Mouse (Mus musculus) MEL (cell line): ENCODE results near the gene Vps37d. TPM values are rescaled to one million over a fixed set of nuclear protein-coding genes. Genes with fewer than 3 reads are reported as not detected.

Experiments
- DNase-seq: peaks from one replicate; pipeline ENCODE4 v3.0.0; 2011; ENCODE audit warnings: low read depth, low spot score
- H3K27ac ChIP-seq: 2 replicates; pipeline ENCODE4 v1.5.1; 2012; ENCODE audit warnings: low read depth, mild to moderate bottlenecking, control low read depth, low read length, moderate library complexity; ENCODE audit not compliant: control insufficient read depth
- H3K27me3 ChIP-seq, 2 experiments: fragments of 150-350 bp in 1 of 2; sonication (generic) in 1 of 2; 2 replicates each; pipeline ENCODE4 v1.6.1; 2012; ENCODE audit warnings: low read length in 2 of 2, mild to moderate bottlenecking in 2 of 2, improper control_type of control experiment in 1 of 2, moderate library complexity in 1 of 2; ENCODE audit not compliant: insufficient read depth in 2 of 2, control insufficient read depth in 1 of 2
- H3K36me3 ChIP-seq, 2 experiments: 2 replicates each; pipeline ENCODE4 v1.6.1; 2012 to 2014; ENCODE audit warnings: low read length in 2 of 2, improper control_type of control experiment in 1 of 2, inconsistent platforms in 1 of 2, mild to moderate bottlenecking in 1 of 2; ENCODE audit not compliant: insufficient read depth in 2 of 2, control insufficient read depth in 1 of 2
- H3K4me1 ChIP-seq, 2 experiments: fragments of 150-350 bp in 1 of 2; sonication (generic) in 1 of 2; 2 replicates each; pipeline ENCODE4 v1.6.1; 2012; ENCODE audit warnings: low read length in 2 of 2, improper control_type of control experiment in 1 of 2, mild to moderate bottlenecking in 1 of 2; ENCODE audit not compliant: insufficient read depth in 2 of 2, control insufficient read depth in 1 of 2
- H3K4me3 ChIP-seq, 2 experiments: fragments of 150-350 bp in 1 of 2; sonication (generic) in 1 of 2; 2 replicates each; pipeline ENCODE4 v1.5.1; 2012; ENCODE audit warnings: low read depth in 2 of 2, low read length in 2 of 2, mild to moderate bottlenecking in 2 of 2, moderate library complexity in 2 of 2, control low read depth in 1 of 2, improper control_type of control experiment in 1 of 2; ENCODE audit not compliant: control insufficient read depth in 1 of 2, insufficient read depth in 1 of 2
- H3K79me2 ChIP-seq: 2 replicates; pipeline ENCODE4 v1.6.1; 2012; ENCODE audit warnings: mild to moderate bottlenecking, low read length, moderate library complexity; ENCODE audit not compliant: control insufficient read depth, poor library complexity, insufficient read depth
- H3K9ac ChIP-seq: 2 replicates; pipeline ENCODE4 v1.6.1; 2012; ENCODE audit warnings: low read depth, mild to moderate bottlenecking, control low read depth, low read length, moderate library complexity; ENCODE audit not compliant: control insufficient read depth, poor library complexity, severe bottlenecking
- H3K9me3 ChIP-seq: fragments of 150-350 bp; sonication (generic); replicated peaks from 2 replicates; pipeline ENCODE4 v1.6.1; 2012; ENCODE audit warnings: mild to moderate bottlenecking, low read length, improper control_type of control experiment, moderate library complexity; ENCODE audit not compliant: insufficient read depth
- BHLHE40 ChIP-seq: IDR thresholded peaks from 2 replicates; pipeline ENCODE4 v1.6.1; 2012; ENCODE audit warnings: low read depth, mild to moderate bottlenecking, inconsistent platforms, low read length, improper control_type of control experiment, borderline replicate concordance
- CHD2 ChIP-seq: IDR thresholded peaks from 2 replicates; pipeline ENCODE4 v1.6.1; 2011; ENCODE audit warnings: low read length, improper control_type of control experiment
- E2F4 ChIP-seq: IDR thresholded peaks from 2 replicates; pipeline ENCODE4 v1.6.1; 2011; ENCODE audit warnings: low read depth, low read length, improper control_type of control experiment, borderline replicate concordance
- ELF1 ChIP-seq: IDR thresholded peaks from 2 replicates; pipeline ENCODE4 v1.6.1; 2014; ENCODE audit warnings: low read depth, mild to moderate bottlenecking, inconsistent platforms, low read length, improper control_type of control experiment, moderate library complexity
- EP300 ChIP-seq, 2 experiments: IDR thresholded peaks; 2 replicates each; pipeline ENCODE4 v1.6.1; 2011; ENCODE audit warnings: improper control_type of control experiment in 2 of 2, low read length in 2 of 2, low read depth in 1 of 2, mild to moderate bottlenecking in 1 of 2
- GABPA ChIP-seq: IDR thresholded peaks from 2 replicates; pipeline ENCODE4 v1.6.1; 2012; ENCODE audit warnings: low read depth, mild to moderate bottlenecking, inconsistent platforms, low read length, improper control_type of control experiment, moderate library complexity
- GATA1 ChIP-seq: IDR thresholded peaks from 2 replicates; pipeline ENCODE4 v1.6.1; 2011; ENCODE audit warnings: low read depth, low read length, improper control_type of control experiment
- JUND ChIP-seq: IDR thresholded peaks from 2 replicates; pipeline ENCODE4 v1.6.1; 2011; ENCODE audit warnings: low read depth, mild to moderate bottlenecking, improper control_type of control experiment, low read length
- KAT2A ChIP-seq: conservative IDR thresholded peaks from 2 replicates; pipeline ENCODE4 v1.6.1; 2012; ENCODE audit warnings: low read depth, low read length, improper control_type of control experiment, inconsistent platforms
- MAFK ChIP-seq: IDR thresholded peaks from 2 replicates; pipeline ENCODE4 v1.6.1; 2011; ENCODE audit warnings: low read depth, mild to moderate bottlenecking, low read length, improper control_type of control experiment, borderline replicate concordance
- MAX ChIP-seq: IDR thresholded peaks from 2 replicates; pipeline ENCODE4 v1.6.1; 2011; ENCODE audit warnings: low read length, improper control_type of control experiment
- MAZ ChIP-seq: IDR thresholded peaks from 2 replicates; pipeline ENCODE4 v1.6.1; 2012; ENCODE audit warnings: low read depth, mild to moderate bottlenecking, inconsistent platforms, low read length, improper control_type of control experiment
- MEF2A ChIP-seq: IDR thresholded peaks from 2 replicates; pipeline ENCODE4 v1.6.1; 2014; ENCODE audit warnings: low read depth, mild to moderate bottlenecking, inconsistent platforms, low read length, improper control_type of control experiment; ENCODE audit not compliant: poor library complexity, insufficient replicate concordance, severe bottlenecking; ENCODE audit errors: extremely low read depth
- MYC ChIP-seq: IDR thresholded peaks from 2 replicates; pipeline ENCODE4 v1.6.1; 2011; ENCODE audit warnings: low read depth, mild to moderate bottlenecking, low read length, improper control_type of control experiment, moderate library complexity
- POLR2A ChIP-seq, 2 experiments: IDR thresholded peaks; 2 replicates each; pipeline ENCODE4 v1.6.1; 2011 to 2012; ENCODE audit warnings: low read length in 2 of 2, mild to moderate bottlenecking in 2 of 2, control low read depth in 1 of 2, improper control_type of control experiment in 1 of 2, low read depth in 1 of 2, moderate library complexity in 1 of 2; ENCODE audit not compliant: control insufficient read depth in 1 of 2, insufficient read depth in 1 of 2, poor library complexity in 1 of 2
- POLR2AphosphoS2 ChIP-seq: IDR thresholded peaks from 2 replicates; pipeline ENCODE4 v1.6.1; 2011; ENCODE audit warnings: low read length, improper control_type of control experiment
- POLR2AphosphoS5 ChIP-seq: IDR thresholded peaks from 2 replicates; pipeline ENCODE4 v1.6.1; 2012; ENCODE audit warnings: low read depth, borderline replicate concordance, mild to moderate bottlenecking, inconsistent platforms, low read length, moderate library complexity, mixed read lengths
- RCOR1 ChIP-seq: IDR thresholded peaks from 2 replicates; pipeline ENCODE4 v1.6.1; 2012; ENCODE audit warnings: low read depth, mild to moderate bottlenecking, inconsistent platforms, low read length, improper control_type of control experiment
- TAL1 ChIP-seq: IDR thresholded peaks from 2 replicates; pipeline ENCODE4 v1.6.1; 2012; ENCODE audit warnings: mild to moderate bottlenecking, inconsistent platforms, low read length, moderate library complexity, mixed read lengths
- TBP ChIP-seq: IDR thresholded peaks from 2 replicates; pipeline ENCODE4 v1.8.0; 2011; ENCODE audit warnings: low read depth, low read length, improper control_type of control experiment
- TCF12 ChIP-seq: IDR thresholded peaks from 2 replicates; pipeline ENCODE4 v1.6.1; 2014; ENCODE audit warnings: low read depth, mild to moderate bottlenecking, inconsistent platforms, low read length, improper control_type of control experiment, moderate library complexity
- USF1 ChIP-seq: IDR thresholded peaks from 2 replicates; pipeline ENCODE4 v1.6.1; 2014; ENCODE audit warnings: low read depth, mild to moderate bottlenecking, inconsistent platforms, low read length, improper control_type of control experiment, moderate library complexity
- USF2 ChIP-seq, 2 experiments: IDR thresholded peaks; 2 replicates each; pipeline ENCODE4 v1.6.1; 2011 to 2012; ENCODE audit warnings: improper control_type of control experiment in 2 of 2, low read length in 2 of 2, borderline replicate concordance in 1 of 2, inconsistent platforms in 1 of 2, low read depth in 1 of 2, mild to moderate bottlenecking in 1 of 2; ENCODE audit not compliant: insufficient read depth in 1 of 2
- ZC3H11A ChIP-seq: IDR thresholded peaks from 2 replicates; pipeline ENCODE4 v1.6.1; 2012; ENCODE audit warnings: low read depth, mild to moderate bottlenecking, inconsistent platforms, low read length, improper control_type of control experiment
- ZKSCAN1 ChIP-seq: IDR thresholded peaks from 2 replicates; pipeline ENCODE4 v1.6.1; 2012; ENCODE audit warnings: low read depth, mild to moderate bottlenecking, inconsistent platforms, low read length, improper control_type of control experiment, moderate library complexity
- ZNF384 ChIP-seq: IDR thresholded peaks from 2 replicates; pipeline ENCODE4 v1.6.1; 2012; ENCODE audit warnings: low read depth, mild to moderate bottlenecking, inconsistent platforms, low read length, improper control_type of control experiment
- polyA plus RNA-seq, 2 experiments: library from polyadenylated mRNA; stranded (reverse) in 1 of 2; unstranded in 1 of 2; fragments of >175 nt in 1 of 2; fragments of >200 nt in 1 of 2; gene quantifications; 2 replicates each; pipeline versions ENCODE4 v1.2.1 to v1.2.4; 2012; ENCODE audit warnings: low replicate concordance in 2 of 2, low read depth in 1 of 2; ENCODE audit not compliant: insufficient read length in 2 of 2, insufficient read depth in 1 of 2, missing spikeins in 1 of 2
- total RNA-seq: library from RNA; depleted of rRNA; stranded (reverse); fragments of 300-350 nt; gene quantifications from 2 replicates; pipeline ENCODE4 v1.2.3, GENCODE M21; 2012

The Vps37d gene
- total and polyA plus RNA-seq, 3 experiments = 0.31 to 1.2 TPM; not detected in 1

- TF ChIP-seq RCOR1 (no peak), TBP (no peak), POLR2AphosphoS2 (no peak), JUND (no peak), ELF1 (no peak), MYC (no peak), MAZ (no peak), GABPA (no peak), ZC3H11A (no peak), MAX (no peak), EP300 (IDR thresholded peaks at IDR 0.05; ENCODE audit: low read depth in 1 of 2, low read length in 2 of 2) (no peak), ZNF384 (no peak), BHLHE40 (no peak), E2F4 (no peak), USF2 (IDR thresholded peaks at IDR 0.05; ENCODE audit: borderline replicate concordance in 1 of 2, insufficient read depth in 1 of 2, low read depth in 1 of 2, low read length in 2 of 2) (no peak), TCF12 (no peak), CHD2 (no peak), ZKSCAN1 (no peak), MEF2A (no peak), POLR2AphosphoS5 (no peak)
- Histone ChIP-seq H3K27me3 (no peaks in the 10 kb centered on the region), H3K36me3 (no peaks in the 10 kb centered on the region), H3K79me2 (no peaks in the 10 kb centered on the region; the same call in 1 of the 2 replicates), H3K9ac (no peak overlapping the region), H3K9me3 (no peaks in the 10 kb centered on the region), H3K4me1 (no peaks in the 10 kb centered on the region; a peak in 1 of 4 replicates), H3K4me3 (no peak overlapping the region), H3K27ac (no peak overlapping the region)
- DNase-seq = no peak
Observed at GRCm38 (mm10) chr5:135072720-135073119, 5.3 kb downstream of the Vps37d start.

DNA sequence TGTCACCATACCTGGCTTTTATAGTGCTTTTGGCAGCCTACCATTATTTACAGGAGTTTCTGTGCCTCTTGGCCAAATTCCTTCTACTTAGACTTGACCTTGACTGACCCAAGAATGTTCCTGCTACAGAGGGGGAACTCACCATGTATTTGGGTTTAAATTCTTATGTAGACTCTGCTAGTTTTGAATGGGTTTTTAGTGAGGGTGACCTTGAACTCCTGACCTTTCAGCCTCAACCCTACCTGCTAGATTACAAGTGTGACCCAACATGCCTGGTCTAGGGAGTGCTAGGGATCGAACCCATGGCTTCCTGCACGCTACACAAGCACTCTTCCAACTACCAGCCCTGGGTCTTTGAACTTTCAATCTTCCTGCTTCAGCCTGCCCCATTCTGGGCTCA is 6.0 kb downstream of the Vps37d start:
- Histone ChIP-seq H3K36me3 (no peaks in the 10 kb centered on the region), H3K4me3 (no peak overlapping the region), H3K79me2 (no peaks in the 10 kb centered on the region), H3K27me3 (no peaks in the 10 kb centered on the region), H3K9me3 (no peaks in the 10 kb centered on the region), H3K9ac (no peak overlapping the region), H3K4me1 (no peaks in the 10 kb centered on the region; a peak in 1 of 4 replicates), H3K27ac (no peak overlapping the region)
- DNase-seq = no peak
- no peak for TF ChIP-seq MEF2A
- TF ChIP-seq JUND = no peak
- TF ChIP-seq USF1 = no peak
- no peak for TF ChIP-seq GATA1
- TF ChIP-seq BHLHE40 = no peak
- TF ChIP-seq TAL1 = no peak
- no peak for TF ChIP-seq MAFK
- TF ChIP-seq POLR2AphosphoS2 = no peak
- TF ChIP-seq KAT2A = no peak
- no peak for TF ChIP-seq GABPA
- no peak for TF ChIP-seq MAZ
- TF ChIP-seq TCF12 = no peak
- TF ChIP-seq CHD2 = no peak
- TF ChIP-seq ELF1 = no peak
- TF ChIP-seq POLR2A (IDR thresholded peaks at IDR 0.05; ENCODE audit: control insufficient read depth in 1 of 2, insufficient read depth in 1 of 2, low read depth in 1 of 2, low read length in 2 of 2, poor library complexity in 1 of 2) = no peak
